Mouse (Mus musculus) megakaryocyte, embryonic 14.5 days (primary cell): Measurements from ENCODE around the gene Onecut1.

Source experiments
- FLI1 ChIP-seq: IDR thresholded peaks from 2 replicates; pipeline ENCODE4 v1.6.1; 2012; ENCODE audit warnings: low read length, inconsistent platforms, mixed read lengths
- GATA1 ChIP-seq: IDR thresholded peaks from 3 replicates; pipeline ENCODE4 v1.6.1; 2012; ENCODE audit warnings: mixed read lengths, low read length, inconsistent platforms, borderline replicate concordance

- TF ChIP-seq GATA1 (no peak), FLI1 (no peak)
These were observed 61.2 kb downstream of the Onecut1 start for GRCm38 (mm10) chr9:74922884-74923283.
